In the genomic region with DNA sequence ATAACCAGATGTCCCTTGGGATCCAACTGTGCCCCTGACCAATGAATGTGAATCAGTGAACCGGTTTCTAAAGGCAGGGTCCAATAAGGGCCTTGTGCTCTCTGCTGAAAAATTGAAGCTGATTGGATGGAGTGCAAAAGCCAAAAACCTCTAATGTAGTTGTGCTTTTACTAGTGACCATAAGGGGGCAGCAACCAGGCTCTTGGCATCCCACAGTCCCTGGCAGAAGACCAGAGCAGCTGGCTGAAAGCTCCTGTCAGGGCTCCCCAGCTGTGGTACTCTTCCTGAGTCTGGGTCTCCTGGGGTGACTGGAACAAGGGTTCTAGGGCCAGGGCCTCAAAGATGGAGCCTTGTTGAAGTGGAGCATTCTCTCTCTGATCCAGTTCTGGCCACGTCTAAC, we compare ENCODE assay signal across 8 mouse cellular contexts. TPM values are rescaled to one million over a fixed set of nuclear protein-coding genes. Genes with fewer than 3 reads are reported as not detected.
DNase-seq lines count a peak whose midpoint lies in the region; ATAC-seq lines count a peak whose summit lies in the region.

No protein-coding gene starts in this region.

- H3K4me3 ChIP-seq in hindbrain, embryonic 14.5 days (replicated peaks; ENCODE audit: low read length): no peak overlapping the region

- H3K27me3 ChIP-seq in hindbrain, embryonic 14.5 days (ENCODE audit: control insufficient read depth, insufficient read depth, low read length): no peaks in the 10 kb centered on the region

- H3K4me1 ChIP-seq in hindbrain, embryonic 14.5 days (replicated peaks; ENCODE audit: control insufficient read depth, insufficient read depth, low read length): peaks cover 19% of the 10 kb centered on the region

- peaks cover 9% of the 10 kb centered on the region; the same call in 1 of the 2 replicates for H3K36me3 ChIP-seq in hindbrain, embryonic 14.5 days (replicated peaks; ENCODE audit: control insufficient read depth, insufficient read depth)

- WGBS in hindbrain, embryonic 14.5 days: 38% methylated on average over 2 of the region's 2 CpGs

- H3K4me2 ChIP-seq in hindbrain, embryonic 14.5 days (replicated peaks): peak overlapping the region; percentile 20; the same call in 1 of the 2 replicates

- no peak overlapping the region for H3K9ac ChIP-seq in hindbrain, embryonic 14.5 days

- H3K27ac ChIP-seq in hindbrain, embryonic 14.5 days: peak overlapping the region; percentile 62

- no peaks in the 10 kb centered on the region for H3K9me3 ChIP-seq in hindbrain, embryonic 14.5 days (ENCODE audit: control insufficient read depth, low read length)

- ATAC-seq in hindbrain, embryonic 14.5 days (ENCODE audit: low FRiP score): no peak

- peak; percentile 91 for DNase-seq in NIH3T3 (ENCODE audit: low read depth)
- peak; percentile 87 to 93 for DNase-seq in cerebellum, postnatal 10 days
- peak; percentile 55 to 68 for DNase-seq in frontal cortex, postnatal 14 days (ENCODE audit: low spot score in 2 of 2)
- DNase-seq in hindbrain, embryonic 14.5 days (ENCODE audit: low spot score): peak; percentile 72
- DNase-seq in layer of hippocampus, postnatal 36 days: peak; percentile 67 to 69
- peak; percentile 86 for DNase-seq in lung, postnatal 25 days (ENCODE audit: low spot score)
- peak; percentile 89 for DNase-seq in retina, embryonic 14.5 days (ENCODE audit: low spot score)
- DNase-seq in urinary bladder, postnatal 4 days (ENCODE audit: low spot score in 2 of 2): peak; percentile 81 to 84

RNA-seq across cellular contexts. Expression of a gene that starts 2.8 kb away (rescaled TPM):
- 114 and 126 TPM in 2 replicates for polyA plus RNA-seq in hindbrain, embryonic 14.5 days (2014; fragmentation: Nextera tagmentation; extraction: Ambion mirVana)
- total RNA-seq in layer of hippocampus, postnatal 36 days (2021): 10 to 100 TPM; 88.4 to 98.2 TPM

RNA-seq across cellular contexts. Expression of a gene that starts 5.6 kb away (rescaled TPM):
- polyA plus RNA-seq in hindbrain, embryonic 14.5 days (2014; fragmentation: Nextera tagmentation; extraction: Ambion mirVana): 24.5 and 25.8 TPM in 2 replicates
- total RNA-seq in layer of hippocampus, postnatal 36 days (2021): 1 to 10 TPM; 5.6 to 8.1 TPM

RNA-seq across cellular contexts. Expression of a gene that starts 13.4 kb away (rescaled TPM):
- 13.6 and 15.6 TPM in 2 replicates for polyA plus RNA-seq in hindbrain, embryonic 14.5 days (2014; fragmentation: Nextera tagmentation; extraction: Ambion mirVana)
- 10 to 100 TPM; 75.6 to 76.6 TPM for total RNA-seq in layer of hippocampus, postnatal 36 days (2021)

RNA-seq across cellular contexts. Expression of a gene that starts 21.5 kb away (rescaled TPM):
- 131 and 133 TPM in 2 replicates for polyA plus RNA-seq in hindbrain, embryonic 14.5 days (2014; fragmentation: Nextera tagmentation; extraction: Ambion mirVana)
- total RNA-seq in layer of hippocampus, postnatal 36 days (2021): 100 to 1,000 TPM in 1 of 2 experiments, 10 to 100 TPM in 1; 87.0 to 106 TPM

RNA-seq across cellular contexts. Expression of a gene that starts 29.3 kb away (rescaled TPM):
- polyA plus RNA-seq in hindbrain, embryonic 14.5 days (2014; fragmentation: Nextera tagmentation; extraction: Ambion mirVana): 0.40 and 0.41 TPM in 2 replicates
- total RNA-seq in layer of hippocampus, postnatal 36 days (2021): under 1 TPM; 0.15 to 0.48 TPM
